Mouse (Mus musculus) T-helper 2 cell (primary cell): Measurements from ENCODE around the gene Cfap100.

ENCODE experiments used
- in situ Hi-C: fragments of 300-600 bp; cut with MboI, MseI; formaldehyde crosslinking; loops from one replicate; pipeline ENCODE4 v1.15.1; 2025; ENCODE audit warnings: high pct_unique_total_duplicates

Gene Cfap100

DNA sequence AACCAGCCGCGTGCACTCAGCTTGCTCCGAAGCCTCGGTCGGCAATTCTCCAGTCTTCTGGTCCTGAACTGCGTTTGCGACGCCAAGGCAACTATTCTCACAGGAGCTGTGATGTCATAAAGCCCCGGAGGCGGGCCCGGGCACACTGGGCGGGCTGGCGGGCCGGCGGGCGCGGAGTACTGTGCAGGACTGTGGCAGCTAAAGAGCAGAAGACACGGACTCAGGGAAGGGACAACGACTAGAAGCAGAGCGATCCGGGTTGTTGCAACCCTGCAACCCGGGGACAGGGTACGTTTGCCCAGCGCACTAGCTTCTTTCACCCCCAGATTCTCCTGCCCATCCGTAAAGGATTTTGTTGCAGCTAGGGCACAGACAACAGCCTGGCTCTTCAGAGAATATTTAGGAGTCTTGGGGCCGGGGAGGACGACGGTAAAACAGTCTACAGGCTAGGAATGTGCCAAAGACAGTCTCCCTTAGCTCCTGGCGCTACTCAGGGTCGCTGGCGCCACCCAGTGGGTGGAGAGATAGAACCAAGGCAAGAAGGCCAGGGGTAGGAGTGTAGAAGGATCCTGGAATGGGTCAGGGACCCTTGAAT, at the start of gene Cfap100:
Cfap100 (minus strand) TSS at position 418 of the 595 bp plus-strand sequence.
- in situ Hi-C loops = no loop called here

DNA sequence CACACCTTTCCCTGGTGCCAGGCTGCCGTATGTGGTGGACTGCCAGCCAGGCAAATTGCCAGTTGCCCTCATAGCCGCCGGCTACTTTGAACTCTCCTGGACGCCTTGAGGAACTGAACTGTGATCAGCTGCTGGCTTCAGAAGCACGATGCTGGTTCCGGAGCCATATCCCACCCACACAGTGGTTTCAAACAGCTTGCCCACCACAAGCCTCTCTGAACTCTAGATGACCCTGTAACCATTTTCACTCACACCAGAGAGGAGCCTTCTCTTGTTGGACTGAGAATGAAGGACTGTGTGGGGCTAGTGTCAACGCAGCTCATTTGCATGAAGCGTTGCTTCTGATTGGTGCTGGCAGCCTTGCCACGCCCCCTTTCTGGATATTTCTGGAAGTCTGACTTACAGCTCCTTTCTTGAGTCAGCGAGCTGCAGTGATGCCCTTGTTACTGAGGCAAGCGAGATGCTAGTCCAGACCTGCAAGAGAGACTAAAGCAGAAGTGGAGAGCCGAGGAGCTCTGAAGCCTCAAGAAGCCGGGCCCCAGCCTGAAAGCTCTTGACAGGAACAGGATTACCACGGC, 48.4 kb upstream of the Cfap100 start:
- in situ Hi-C loops = no loop called here

DNA sequence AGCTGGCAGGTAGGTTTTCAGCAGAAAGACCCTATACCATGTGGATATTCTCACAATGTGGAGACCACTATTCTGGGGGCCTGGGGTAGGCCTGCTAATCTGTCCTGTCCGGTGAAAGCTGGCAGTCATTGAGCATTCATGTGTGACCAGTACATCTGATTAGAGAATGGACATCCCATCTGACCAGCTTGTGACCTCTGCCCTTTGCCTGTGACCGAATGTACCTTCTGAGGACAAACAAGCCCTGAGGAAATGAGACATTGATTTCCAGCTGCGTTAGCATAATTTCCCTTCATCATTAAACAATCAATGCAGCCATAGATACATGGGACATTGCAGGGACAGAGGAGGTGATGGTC, 47.2 kb upstream of the Cfap100 start:
- in situ Hi-C loops = no loop called here

DNA sequence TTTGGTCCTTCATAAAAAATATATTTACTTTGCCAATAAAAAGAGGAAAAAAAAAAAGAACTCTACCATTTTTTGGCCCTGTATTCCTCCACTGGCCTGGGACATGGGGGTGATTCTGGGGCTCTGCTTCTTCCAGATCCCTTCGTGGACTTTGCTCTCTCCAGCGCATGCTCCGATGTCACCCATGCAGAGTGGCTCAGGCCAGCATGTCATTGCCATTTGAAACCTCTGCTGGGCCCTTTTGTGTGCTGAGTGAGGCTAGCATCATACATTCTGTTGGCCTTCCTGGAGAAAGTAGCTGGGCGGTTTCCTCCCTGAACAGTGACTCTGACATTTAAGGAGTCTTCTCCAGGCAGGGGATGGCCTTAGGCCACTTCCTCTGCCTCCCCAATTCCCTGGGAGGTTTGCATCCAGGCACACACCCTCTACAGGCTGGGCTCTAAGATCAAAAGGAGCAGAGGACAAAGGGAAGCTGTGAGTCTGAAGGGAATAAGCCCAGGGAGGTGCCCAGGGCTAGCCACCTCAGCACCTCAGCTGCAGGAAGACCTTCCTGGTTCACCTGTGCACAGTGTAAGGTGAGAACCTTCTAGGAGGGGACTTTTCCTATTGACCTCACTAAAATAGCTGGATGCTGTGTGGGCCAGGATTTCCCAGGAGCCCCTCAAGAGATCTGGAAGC, 46.7 kb upstream of the Cfap100 start:
- in situ Hi-C loops = no loop called here

DNA sequence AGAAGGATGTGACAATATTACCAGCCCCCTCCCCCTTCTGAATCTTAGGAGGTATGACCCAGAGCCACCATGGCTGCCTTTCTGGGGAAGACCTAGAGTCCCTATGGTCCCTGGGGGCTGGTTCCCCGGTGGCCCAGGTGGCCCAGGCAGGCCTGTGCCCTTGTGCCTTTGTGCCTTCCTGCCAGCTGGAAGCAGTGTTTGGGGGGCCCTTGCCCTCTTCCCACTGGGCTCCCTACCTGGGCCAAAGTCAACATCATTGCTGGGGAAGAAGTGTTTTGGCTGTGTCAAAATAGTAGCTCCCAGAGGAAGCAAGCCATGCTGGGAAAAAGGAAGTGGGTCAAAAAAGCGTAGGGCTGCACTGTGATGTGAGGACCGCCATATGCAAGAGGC, 45.8 kb upstream of the Cfap100 start:
- in situ Hi-C loops = no loop called here

DNA sequence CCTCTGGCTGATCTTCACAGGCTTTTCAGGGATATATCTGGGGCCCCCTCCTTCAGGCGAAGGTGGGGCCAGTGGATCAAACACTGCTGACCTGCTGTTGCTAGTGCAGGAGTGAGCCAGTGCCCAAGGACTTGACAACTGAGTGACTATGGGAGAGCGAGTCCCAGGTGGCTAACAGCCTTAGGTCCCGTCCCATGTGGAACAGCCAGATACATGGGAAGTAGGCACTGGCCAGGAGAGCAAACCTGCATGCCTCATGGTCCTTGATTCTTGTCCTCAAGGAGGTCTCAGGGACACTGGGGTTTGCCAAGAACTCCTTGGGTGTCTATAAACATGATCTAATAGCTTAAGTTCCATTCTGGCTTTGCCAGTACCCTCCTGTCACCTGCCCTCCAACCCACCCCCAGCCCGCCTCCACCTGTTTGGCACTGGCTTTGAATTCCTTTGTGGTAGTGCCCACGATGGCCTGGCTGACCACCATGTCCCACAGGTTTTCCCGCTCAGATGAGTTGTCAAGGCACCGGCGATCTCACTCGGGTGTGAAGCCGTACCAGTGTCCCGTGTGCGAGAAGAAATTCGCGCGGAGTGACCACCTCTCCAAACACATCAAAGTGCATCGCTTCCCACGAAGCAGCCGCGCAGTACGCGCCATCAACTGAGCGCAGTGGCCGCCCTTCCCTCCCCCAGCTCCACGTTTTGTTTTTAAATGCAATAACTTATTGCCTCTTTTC, 45.2 kb upstream of the Cfap100 start:
- in situ Hi-C loops = no loop called here

DNA sequence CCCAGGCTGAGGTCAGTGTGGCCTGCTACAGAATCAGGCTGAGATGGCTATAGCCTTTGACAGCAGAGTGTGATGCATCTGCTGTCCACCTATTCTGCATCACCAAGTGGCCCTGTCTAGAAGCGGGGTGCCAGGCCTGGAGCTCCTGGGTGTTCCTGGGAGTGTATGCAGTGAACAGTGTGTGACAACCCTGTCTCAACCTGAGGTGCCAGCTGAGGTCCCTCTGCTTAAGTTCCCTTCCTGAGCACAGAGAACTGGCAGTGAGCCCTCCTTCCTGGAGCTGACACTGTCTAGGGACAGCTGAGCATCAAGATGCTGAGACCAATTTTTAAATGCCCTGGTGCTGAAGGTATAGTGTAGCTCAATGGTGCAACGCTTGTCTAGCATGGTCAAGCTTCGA, 44.1 kb upstream of the Cfap100 start:
- in situ Hi-C loops = no loop called here

DNA sequence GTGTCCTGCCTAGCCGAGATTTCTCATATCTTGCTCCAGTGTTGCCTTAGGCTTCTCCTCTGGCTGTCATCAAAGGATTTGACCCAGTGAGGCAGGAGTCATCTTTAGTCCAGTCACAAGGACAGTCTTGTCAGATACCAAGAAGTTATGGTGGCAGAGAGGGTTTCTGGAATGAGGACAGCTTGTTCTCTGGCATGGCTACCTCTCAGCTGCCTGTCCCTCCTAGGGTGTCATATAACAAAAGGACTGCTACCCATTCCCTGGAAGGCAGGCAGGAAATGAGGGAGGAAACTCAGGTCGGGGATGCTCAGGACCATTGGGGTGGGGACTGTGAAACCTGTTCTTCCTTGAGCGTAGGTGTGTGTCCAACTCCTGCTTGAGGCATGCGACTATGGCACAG, 43.5 kb upstream of the Cfap100 start:
- in situ Hi-C loops = no loop called here

DNA sequence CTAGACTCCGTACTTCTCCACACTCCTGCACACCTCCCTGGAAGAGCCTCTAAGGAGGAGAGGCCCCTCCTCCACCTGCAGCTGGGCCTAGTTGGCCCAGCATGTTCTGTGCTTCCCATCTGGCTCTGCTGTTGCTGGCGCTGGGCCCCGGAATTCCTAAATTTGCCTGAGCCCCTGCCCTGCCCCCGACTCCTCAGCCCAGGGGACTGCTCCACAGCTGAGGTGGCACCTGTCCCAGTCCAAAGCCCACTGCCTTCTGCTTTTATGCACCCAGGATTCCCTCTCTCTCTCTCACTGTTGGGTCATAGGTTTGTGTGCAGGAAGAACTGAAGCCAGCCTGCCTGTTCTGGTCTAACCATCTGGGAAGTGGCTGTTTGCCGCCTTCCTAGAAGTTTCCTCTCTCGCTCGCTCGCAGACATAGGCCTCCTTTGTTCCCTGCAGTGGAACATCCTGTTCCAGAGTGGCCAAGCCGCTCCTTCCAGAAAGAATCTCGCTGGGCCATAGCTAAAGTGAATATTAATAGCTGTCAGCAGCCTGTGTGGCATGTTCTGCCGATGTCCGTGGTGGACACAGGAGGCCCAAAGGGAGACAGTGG, 42.4 kb upstream of the Cfap100 start:
- in situ Hi-C loops = no loop called here

DNA sequence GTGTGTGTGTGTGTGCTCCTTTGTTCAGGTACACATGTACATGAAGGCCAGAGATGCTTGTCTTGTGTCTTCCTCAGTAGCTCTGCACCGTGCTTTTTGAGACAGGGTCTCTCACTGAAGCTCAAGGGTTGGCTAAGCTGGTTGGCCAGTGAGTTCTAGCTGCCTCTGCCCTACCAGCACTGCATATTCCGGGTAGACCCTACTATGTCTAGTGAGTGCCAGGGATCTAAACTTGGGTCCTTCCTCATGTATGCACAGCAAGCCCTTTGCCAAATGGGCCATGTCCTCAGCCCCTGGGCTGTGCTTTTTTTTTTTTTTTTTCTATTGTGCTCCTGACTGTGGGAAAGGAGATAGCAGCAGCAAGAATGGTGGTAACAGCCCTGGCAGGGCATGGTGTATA, 41.7 kb upstream of the Cfap100 start:
- in situ Hi-C loops = no loop called here

DNA sequence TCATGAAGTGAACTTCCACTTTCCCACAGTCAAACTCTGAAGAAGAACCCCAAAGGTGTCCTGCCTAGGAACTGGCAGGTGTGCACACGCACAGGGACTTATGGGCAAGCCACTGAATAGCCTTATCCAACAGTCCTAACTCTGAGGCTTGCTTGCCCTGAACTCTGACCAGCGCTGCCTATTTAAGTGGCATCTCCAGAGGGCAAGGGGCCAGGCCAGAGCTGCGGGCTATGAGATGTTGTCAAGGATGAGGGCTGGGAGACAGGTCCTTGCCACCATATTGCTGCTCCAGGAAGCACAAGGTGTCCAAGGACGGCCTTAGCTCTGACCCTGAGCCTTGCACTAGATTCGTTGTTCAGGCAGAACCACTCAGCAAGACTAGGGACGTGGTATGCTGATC, 40.4 kb upstream of the Cfap100 start:
- in situ Hi-C loops = no loop called here

DNA sequence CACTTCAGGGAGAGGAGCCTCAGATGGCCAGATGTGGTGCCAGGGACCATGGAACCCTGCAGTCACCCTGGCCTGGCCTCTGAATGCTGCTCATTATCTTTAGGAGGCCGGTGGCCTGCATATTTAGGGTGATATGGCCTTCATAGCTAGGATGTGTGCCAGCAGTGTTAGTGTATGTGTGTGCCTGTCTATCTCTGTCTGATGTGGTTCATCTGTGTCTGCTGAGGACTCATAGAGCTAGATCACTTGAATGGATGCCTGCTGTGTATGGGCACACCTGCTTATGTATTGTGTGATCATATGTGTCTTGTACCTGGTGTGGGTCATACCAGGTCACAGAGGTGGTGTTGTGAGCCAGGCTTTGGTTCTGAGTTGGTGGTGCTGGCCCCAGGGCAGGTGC, 39.6 kb upstream of the Cfap100 start:
- in situ Hi-C loops = no loop called here

DNA sequence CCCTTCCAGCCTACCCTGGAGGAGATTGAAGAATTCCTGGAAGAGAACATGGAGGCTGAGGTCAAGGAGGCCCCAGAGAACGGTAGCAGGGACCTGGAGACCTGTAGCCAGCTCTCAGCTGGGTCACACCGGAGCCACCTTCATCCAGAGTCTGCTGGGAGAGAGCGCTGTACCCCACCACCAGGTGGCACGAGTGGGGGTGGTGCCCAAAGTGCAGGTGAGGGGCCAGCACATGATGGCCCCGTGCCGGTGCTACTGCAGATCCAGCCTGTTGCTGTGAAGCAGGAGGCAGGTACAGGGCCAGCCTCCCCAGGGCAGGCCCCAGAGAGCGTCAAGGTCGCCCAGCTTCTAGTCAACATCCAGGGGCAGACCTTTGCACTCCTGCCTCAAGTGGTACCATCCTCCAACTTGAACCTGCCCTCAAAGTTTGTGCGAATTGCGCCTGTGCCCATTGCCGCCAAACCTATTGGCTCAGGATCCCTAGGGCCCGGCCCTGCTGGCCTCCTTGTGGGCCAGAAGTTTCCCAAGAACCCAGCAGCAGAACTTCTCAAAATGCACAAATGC, 38.3 kb upstream of the Cfap100 start:
- in situ Hi-C loops = no loop called here

DNA sequence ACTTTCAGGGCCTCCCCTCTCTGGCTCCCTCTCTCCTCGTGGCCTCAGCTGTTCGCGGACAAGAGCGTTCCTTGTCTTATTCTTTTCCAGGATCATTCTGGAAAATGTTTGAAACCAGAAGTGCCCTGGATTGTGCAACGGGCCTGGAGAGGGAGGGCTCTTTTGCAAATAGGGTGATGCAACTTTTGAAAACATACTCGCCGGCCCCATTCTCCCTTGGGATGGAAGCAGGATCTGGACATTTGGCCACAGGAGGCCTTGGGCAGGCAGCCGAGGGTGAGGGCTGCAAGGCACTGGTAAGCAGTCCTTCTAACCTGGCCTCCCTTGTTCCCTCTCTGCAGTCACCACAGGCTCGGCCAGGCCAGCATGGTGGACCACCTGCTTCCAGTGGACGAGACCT, 37.5 kb upstream of the Cfap100 start:
- in situ Hi-C loops = no loop called here

DNA sequence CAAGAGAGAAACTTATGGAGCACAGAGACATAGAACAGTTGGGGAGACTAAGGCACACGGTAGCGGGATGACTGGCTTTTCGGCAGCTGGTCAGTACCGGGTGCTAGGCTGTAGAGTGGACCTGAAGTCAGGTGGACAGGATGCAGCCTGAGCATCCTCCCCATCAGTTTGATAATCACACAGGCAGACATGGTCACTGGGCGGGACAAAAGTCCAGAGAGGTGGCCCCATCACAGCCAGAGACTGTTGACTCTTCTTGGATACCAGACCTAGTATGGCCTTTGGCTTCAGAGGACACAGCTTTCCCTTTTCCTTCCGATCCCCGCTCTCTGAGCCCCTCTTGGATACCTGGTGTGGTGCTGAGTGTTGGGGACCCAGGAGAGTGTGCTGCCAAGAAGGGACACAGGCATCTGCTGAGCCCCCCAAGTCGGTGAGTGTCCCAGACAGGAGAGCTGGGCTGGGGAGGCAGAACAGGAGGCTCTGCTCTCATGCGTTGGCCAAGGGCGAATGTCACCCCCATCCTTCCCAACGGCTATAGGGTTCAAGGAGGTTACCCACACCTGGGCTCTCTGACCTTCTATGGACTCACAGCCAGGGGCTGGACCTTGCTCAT, 36.5 kb upstream of the Cfap100 start:
- in situ Hi-C loops = no loop called here

DNA sequence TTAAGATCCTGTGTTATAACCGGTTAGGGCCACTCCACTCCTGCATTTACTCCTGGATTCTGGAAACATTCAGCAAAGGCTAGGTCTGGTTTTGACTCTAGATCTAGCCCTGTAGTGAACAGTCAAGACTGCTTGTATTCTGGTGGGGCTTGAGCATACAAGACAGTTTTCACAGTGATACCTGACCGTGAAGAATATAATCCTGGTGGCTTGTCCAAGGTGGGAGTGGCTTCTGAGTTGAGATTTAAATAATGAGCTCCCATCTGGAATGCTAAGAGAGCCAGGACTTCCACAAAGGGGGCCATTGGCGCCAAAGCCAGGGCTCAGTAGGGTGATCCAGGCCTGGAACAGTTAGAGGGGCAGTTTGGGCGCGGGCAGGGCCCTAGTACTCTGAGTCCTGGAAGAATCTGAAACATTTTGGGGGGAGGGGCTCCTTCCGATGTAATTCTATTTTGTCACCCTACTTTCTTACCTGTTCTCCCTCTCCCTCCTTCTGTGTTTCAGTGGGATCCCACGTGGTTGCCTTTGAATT, 35.4 kb upstream of the Cfap100 start:
- in situ Hi-C loops = no loop called here

DNA sequence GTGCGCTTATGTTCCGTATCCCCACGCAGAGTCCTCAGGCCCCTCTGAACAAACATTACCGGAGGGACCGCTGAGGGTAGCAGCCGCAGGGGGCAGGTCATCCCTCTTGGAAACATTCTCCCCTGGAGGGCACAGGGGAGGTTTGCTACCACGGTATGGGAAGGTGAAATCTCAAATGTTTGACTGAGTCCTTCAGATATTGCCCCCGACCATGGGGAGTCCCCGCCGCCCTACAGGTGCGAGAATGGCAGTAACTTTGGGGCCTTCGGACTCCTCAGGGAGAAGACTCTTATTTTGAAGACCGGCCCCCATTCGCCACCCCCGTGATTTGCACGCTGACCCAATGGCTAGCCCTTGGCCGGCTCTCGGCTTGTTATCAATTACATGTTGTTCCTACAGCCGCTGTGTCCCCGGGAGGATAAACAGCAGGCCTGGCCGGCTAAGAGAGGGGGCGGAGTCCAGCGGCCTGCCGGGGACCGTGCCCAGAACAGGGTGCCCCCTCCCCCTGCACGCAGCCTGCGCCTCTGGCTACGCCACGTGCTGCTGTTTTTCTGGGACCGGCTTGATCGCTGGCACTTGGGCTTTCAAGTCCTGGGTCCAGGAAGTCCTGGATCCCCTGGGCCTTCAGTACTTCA, 34.7 kb upstream of the Cfap100 start:
- in situ Hi-C loops = no loop called here

DNA sequence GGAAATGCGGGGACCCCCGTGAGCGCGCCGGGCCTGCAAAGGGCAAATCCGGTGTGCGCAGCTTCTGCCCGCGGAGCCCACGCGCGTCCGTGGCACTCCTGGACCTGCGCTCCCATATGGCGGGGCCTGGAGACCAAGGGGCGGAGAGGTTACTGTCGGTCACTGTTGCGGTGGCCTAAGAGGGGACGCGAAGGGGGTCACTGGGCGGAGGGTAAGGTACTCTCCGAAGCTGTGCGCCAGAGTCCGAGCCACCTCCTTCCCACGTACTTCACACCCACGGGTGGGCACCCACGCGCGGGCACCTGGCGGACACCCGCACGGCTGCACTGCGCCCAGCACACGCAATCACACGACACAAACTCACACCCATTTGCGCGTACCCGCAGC, 34.2 kb upstream of the Cfap100 start:
- in situ Hi-C loops = no loop called here

DNA sequence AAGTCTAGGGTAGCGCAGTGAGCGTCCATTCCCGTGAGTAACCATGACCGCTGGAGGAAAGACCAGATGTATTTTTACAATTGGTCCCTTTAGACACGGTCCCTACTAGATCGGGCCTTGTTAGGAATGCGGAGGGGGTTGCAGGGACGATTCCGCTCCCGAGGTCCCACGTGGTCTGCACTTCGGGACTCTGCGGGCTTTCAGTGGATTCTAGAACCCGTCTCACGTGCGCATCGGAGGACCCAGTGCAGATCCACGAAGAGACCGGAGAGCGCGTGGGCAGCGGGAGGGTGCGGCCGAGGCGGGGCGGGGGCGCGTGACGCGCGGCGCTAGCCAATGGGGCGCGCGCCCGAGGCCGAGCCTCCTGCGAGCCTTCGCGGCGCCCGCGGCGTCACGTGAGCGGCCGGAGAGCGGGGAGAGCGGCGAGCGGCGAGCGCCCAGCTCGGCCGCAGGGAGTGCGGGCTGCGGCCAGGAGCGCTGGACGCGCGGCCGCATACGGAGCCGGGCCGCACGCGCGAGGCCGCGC, 33.6 kb upstream of the Cfap100 start, which contains the start of gene Klf15:
Klf15 (plus strand) TSS at position 396 of the 526 bp plus-strand sequence.
- in situ Hi-C loops = no loop called here

DNA sequence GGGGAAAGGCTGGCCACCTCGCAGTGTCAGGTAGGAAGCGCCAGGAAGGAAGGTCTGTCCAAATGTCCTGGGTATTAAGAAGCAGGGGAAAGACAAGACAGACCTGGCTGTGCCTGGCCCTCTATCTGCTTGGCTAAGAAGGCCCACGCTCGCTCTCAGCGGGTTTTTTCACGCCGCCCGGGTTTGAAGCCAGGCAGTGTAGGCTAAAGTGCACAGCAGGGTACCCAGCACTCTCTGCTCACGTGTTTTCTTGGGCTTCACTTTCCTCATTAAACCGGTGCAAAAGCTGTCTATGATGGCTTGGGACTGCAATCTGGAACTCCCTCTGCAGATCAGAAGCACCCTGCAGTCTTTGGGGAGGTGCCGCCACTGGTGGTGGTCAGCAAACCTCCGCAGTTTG, 33.2 kb upstream of the Cfap100 start:
- in situ Hi-C loops = no loop called here

DNA sequence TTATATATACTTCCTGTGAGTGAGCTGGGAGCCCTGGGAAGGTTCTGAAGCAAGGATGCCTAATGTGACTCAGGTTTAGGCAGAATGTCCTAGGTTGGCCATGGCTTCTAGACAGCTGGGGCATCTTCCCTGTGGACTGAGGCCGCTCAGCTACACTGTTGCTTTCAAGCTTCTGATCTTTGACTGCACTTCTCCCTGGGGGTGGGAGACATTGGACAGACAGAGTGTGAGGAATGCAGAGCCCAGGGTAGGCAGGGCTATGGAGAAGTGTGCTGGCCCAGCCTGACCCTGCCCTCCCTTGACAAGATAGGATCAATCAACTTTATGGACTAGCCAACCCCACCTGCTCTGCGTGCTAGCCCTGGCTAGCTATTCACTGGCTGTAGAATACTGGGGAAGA, 32.6 kb upstream of the Cfap100 start:
- in situ Hi-C loops = no loop called here
